Mouse (Mus musculus) lung, embryonic 14.5 days (tissue): Measurements from ENCODE around the gene Pus1. TPM values are rescaled to one million over a fixed set of nuclear protein-coding genes. Genes with fewer than 3 reads are reported as not detected.

Experiments
- ATAC-seq: fragments of 200-750 bp; cut with Nextera tagmentation; 2 replicates; pipeline ENCODE4 v1.8.0; 2017; ENCODE audit warnings: mild to moderate bottlenecking, moderate TSS enrichment, moderate library complexity; ENCODE audit not compliant: insufficient read depth
- DNase-seq: peaks from one replicate; pipeline ENCODE4 v3.0.0-alpha.2; 2015
- H3K27ac ChIP-seq: fragments of 300-500 bp; sonication (generic); 2 replicates; pipeline ENCODE4 v1.5.1; 2014; ENCODE audit warnings: low read depth, mild to moderate bottlenecking, moderate library complexity
- H3K27me3 ChIP-seq: fragments of 300-500 bp; sonication (generic); 2 replicates; pipeline ENCODE4 v1.6.1; 2014; ENCODE audit warnings: low read length, control low read depth; ENCODE audit not compliant: insufficient read depth
- H3K36me3 ChIP-seq: fragments of 300-500 bp; sonication (generic); 2 replicates; pipeline ENCODE4 v1.6.1; 2014; ENCODE audit warnings: control low read depth; ENCODE audit not compliant: insufficient read depth
- H3K4me1 ChIP-seq: fragments of 300-500 bp; sonication (generic); 2 replicates; pipeline ENCODE4 v1.6.1; 2014; ENCODE audit warnings: antibody characterized with exemption, control low read depth; ENCODE audit not compliant: insufficient read depth
- H3K4me2 ChIP-seq: fragments of 300-500 bp; sonication (generic); 2 replicates; pipeline ENCODE4 v1.6.1; 2014; ENCODE audit warnings: mild to moderate bottlenecking
- H3K4me3 ChIP-seq: fragments of 300-500 bp; sonication (generic); 2 replicates; pipeline ENCODE4 v1.5.1; 2014; ENCODE audit warnings: low read depth, low read length
- H3K9ac ChIP-seq: fragments of 300-500 bp; sonication (generic); 2 replicates; pipeline ENCODE4 v1.6.1; 2014
- H3K9me3 ChIP-seq: fragments of 300-500 bp; sonication (generic); 2 replicates; pipeline ENCODE4 v1.6.1; 2016; ENCODE audit warnings: low read depth, low read length, control low read depth
- CTCF ChIP-seq: IDR thresholded peaks from 2 replicates; pipeline ENCODE4 v1.5.1; 2016; ENCODE audit warnings: antibody characterized with exemption, low read depth
- WGBS: fragments of 180-500 bp; shearing (Covaris S2); extraction: QIAGEN DNeasy Blood & Tissue Kit; methylation state at CpG from one replicate; pipeline ENCODE4 v1.1.7; 2014; 5-methylcytosine and 5-hydroxymethylcytosine counted together
- polyA plus RNA-seq: library from polyadenylated mRNA; unstranded; fragments of >200 nt; fragmentation: Nextera tagmentation; extraction: Ambion mirVana; gene quantifications from 2 replicates; pipeline ENCODE4 v1.2.1, GENCODE M21; 2014

The Pus1 gene
- polyA plus RNA-seq: 20.6 and 22.4 TPM in 2 replicates

- H3K27me3 ChIP-seq: no peaks in the 10 kb centered on the region
- peak within 1 kb of the TSS; percentile 87 for H3K4me3 ChIP-seq
- under 1% methylated on average over 57 of the region's 57 CpGs for WGBS
- no peak for TF ChIP-seq CTCF
- H3K4me1 ChIP-seq: peaks cover 7% of the 10 kb centered on the region; the same call in 1 of the 2 replicates
- H3K27ac ChIP-seq: peak within 1 kb of the TSS; percentile 42; the same call in 1 of the 2 replicates
- ATAC-seq (peak; percentile 89), DNase-seq (peak; percentile 98)
- peak within 1 kb of the TSS; percentile 80 for H3K9ac ChIP-seq
- no peaks in the 10 kb centered on the region for H3K9me3 ChIP-seq
- peaks cover 37% of the 10 kb centered on the region for H3K36me3 ChIP-seq
- H3K4me2 ChIP-seq: peak within 1 kb of the TSS; percentile 86
Measured at GRCm38 (mm10) chr5:110779998-110780760, at the start of gene Pus1. Pus1 (minus strand) TSS chr5:110780659.

- Histone ChIP-seq H3K9me3 (no peaks in the 10 kb centered on the region), H3K4me2 (no peak overlapping the region), H3K4me3 (no peak overlapping the region), H3K9ac (no peak overlapping the region), H3K27me3 (no peaks in the 10 kb centered on the region), H3K27ac (no peak overlapping the region), H3K36me3 (peaks cover 11% of the 10 kb centered on the region; the same call in 1 of the 2 replicates), H3K4me1 (no peaks in the 10 kb centered on the region)
- ATAC-seq: no peak
- TF ChIP-seq CTCF: no peak
- 84% methylated on average over 5 of the region's 5 CpGs for WGBS
- no peak for DNase-seq
Measured at GRCm38 (mm10) chr5:110827576-110827975, 47.1 kb upstream of the Pus1 start.

- Histone ChIP-seq H3K4me2 (no peak overlapping the region), H3K9ac (no peak overlapping the region), H3K27me3 (no peaks in the 10 kb centered on the region), H3K27ac (no peak overlapping the region), H3K4me1 (no peaks in the 10 kb centered on the region), H3K36me3 (peaks cover 11% of the 10 kb centered on the region; the same call in 1 of the 2 replicates), H3K4me3 (no peak overlapping the region), H3K9me3 (no peaks in the 10 kb centered on the region)
- no peak for TF ChIP-seq CTCF
- 79% methylated on average over 8 of the region's 8 CpGs for WGBS
- DNase-seq: no peak
- ATAC-seq: no peak
Measured at GRCm38 (mm10) chr5:110826781-110827495, 46.5 kb upstream of the Pus1 start.

DNA sequence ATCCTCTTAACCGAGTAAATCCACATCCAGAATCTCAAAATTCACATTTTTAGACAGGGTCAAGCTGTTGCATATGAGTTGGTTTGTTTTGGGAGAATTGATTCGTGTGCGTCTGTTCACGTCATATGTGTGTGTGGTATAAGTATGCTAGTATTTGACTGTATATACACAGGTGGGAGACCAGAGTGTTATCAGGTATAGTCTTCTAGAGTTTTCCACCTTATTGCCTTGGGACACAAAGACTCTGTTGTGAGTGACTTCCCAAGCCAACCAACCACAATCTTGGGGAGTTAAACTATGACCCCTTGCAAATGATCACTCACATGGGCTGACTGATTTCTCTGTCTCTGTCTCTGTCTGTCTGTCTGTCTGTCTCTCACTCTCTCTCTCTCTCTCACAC, 44.0 kb upstream of the Pus1 start:
- Histone ChIP-seq H3K27ac (no peak overlapping the region), H3K27me3 (no peaks in the 10 kb centered on the region), H3K36me3 (0 out of 2 replicates have a peak, but pooled peaks cover 5% of the 10 kb centered on the region), H3K9me3 (no peaks in the 10 kb centered on the region), H3K9ac (no peak overlapping the region), H3K4me2 (no peak overlapping the region), H3K4me1 (no peaks in the 10 kb centered on the region), H3K4me3 (no peak overlapping the region)
- TF ChIP-seq CTCF: no peak
- 75% methylated on average over 4 of the region's 4 CpGs for WGBS
- no peak for DNase-seq
- ATAC-seq: no peak

DNA sequence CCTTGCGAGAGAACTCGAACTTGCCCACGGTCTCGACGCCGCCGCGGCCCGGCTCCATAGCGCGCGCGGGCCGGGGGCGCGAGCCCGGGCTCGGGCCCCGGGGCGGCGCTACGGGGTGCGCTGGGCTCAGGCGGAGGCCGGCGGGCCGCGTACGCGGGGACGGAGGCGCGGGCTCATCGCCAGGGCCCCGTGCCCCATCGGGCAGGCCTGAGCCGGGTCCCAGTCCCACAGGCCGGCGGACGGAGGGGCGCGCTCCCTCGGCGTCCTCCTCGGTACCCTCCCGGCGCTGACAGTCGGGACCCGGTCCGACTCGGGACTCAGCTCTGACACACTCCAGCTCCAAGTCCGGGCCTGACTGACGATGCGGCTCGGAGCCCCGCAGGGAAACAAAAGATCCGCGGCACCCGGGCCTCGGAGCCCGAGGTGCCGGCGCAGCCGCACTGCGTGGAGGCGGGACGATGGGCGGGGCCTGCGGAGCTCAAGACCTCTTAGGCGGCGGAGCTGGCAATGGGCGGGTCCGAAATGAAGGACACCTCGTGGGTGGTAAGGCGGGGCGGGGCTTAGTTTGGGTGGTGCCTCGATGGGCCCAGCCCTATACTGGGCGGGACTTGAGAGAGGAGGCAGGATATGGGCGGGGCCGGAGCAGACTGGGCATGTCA, 29.3 kb upstream of the Pus1 start, which contains the start of gene Ulk1:
Ulk1 (minus strand) TSS at position 431 of the 659 bp plus-strand sequence.
- no peaks in the 10 kb centered on the region for H3K27me3 ChIP-seq
- no peak for TF ChIP-seq CTCF
- peak within 1 kb of the TSS; percentile 97 for H3K4me3 ChIP-seq
- peak within 1 kb of the TSS; percentile 91 for H3K4me2 ChIP-seq
- ATAC-seq (peak; percentile 92), DNase-seq (peak; percentile 100)
- H3K27ac ChIP-seq: peak within 1 kb of the TSS; percentile 87
- under 1% methylated on average over 78 of the region's 80 CpGs for WGBS
- no peaks in the 10 kb centered on the region for H3K9me3 ChIP-seq
- H3K36me3 ChIP-seq: peaks cover 26% of the 10 kb centered on the region; the same call in 1 of the 2 replicates
- H3K4me1 ChIP-seq: peaks cover 14% of the 10 kb centered on the region
- H3K9ac ChIP-seq: peak within 1 kb of the TSS; percentile 95

- H3K9me3 ChIP-seq: no peaks in the 10 kb centered on the region
- under 1% methylated on average over 27 of the region's 27 CpGs for WGBS
- no peak; the same call in 1 of the 2 replicates for ATAC-seq
Measured at GRCm38 (mm10) chr5:110808821-110809666, 28.6 kb upstream of the Pus1 start.

More at GRCm38 (mm10) chr5:110808821-110809666, 28.6 kb upstream of the Pus1 start:
- H3K27ac ChIP-seq: peak overlapping the region; percentile 87
- H3K4me2 ChIP-seq: peak overlapping the region; percentile 91
- peak overlapping the region; percentile 97 for H3K4me3 ChIP-seq
- peaks cover 14% of the 10 kb centered on the region for H3K4me1 ChIP-seq
- DNase-seq: peak; percentile 38
- no peaks in the 10 kb centered on the region for H3K27me3 ChIP-seq
- TF ChIP-seq CTCF: no peak
- peak overlapping the region; percentile 95 for H3K9ac ChIP-seq
- peaks cover 31% of the 10 kb centered on the region; the same call in 1 of the 2 replicates for H3K36me3 ChIP-seq
